Mouse (Mus musculus) heart, embryonic 14.5 days (tissue): ENCODE results near the gene Nod1. TPM values are rescaled to one million over a fixed set of nuclear protein-coding genes. Genes with fewer than 3 reads are reported as not detected.

Experiments
- ATAC-seq: fragments of 200-750 bp; cut with Nextera tagmentation; 2 replicates; pipeline ENCODE4 v1.8.0; 2017; ENCODE audit warnings: low read depth, moderate TSS enrichment; ENCODE audit not compliant: insufficient number of reproducible peaks, insufficient read depth, low FRiP score
- H3K27ac ChIP-seq, 2 experiments: fragments of 200-500 bp in 1 of 2; fragments of 300-500 bp in 1 of 2; sonication (generic) in 1 of 2; replicated peaks in 1 of 2; 2 replicates each; pipeline ENCODE4 v1.5.1; 2012 to 2014; ENCODE audit warnings: low read depth in 2 of 2, low read length in 2 of 2, control low read depth in 1 of 2, mild to moderate bottlenecking in 1 of 2, mixed read lengths in 1 of 2; ENCODE audit not compliant: control insufficient read depth in 1 of 2, insufficient read depth in 1 of 2
- H3K27me3 ChIP-seq: fragments of 300-500 bp; sonication (generic); 2 replicates; pipeline ENCODE4 v1.6.1; 2014; ENCODE audit warnings: mild to moderate bottlenecking, low read length, control low read depth; ENCODE audit not compliant: control insufficient read depth, insufficient read depth
- H3K36me3 ChIP-seq: fragments of 300-500 bp; sonication (generic); 2 replicates; pipeline ENCODE4 v1.6.1; 2014; ENCODE audit warnings: mild to moderate bottlenecking, control low read depth, low read length, mixed read lengths; ENCODE audit not compliant: control insufficient read depth, insufficient read depth
- H3K4me1 ChIP-seq, 2 experiments: fragments of 200-500 bp in 1 of 2; fragments of 300-500 bp in 1 of 2; sonication (generic) in 1 of 2; 2 replicates each; pipeline ENCODE4 v1.6.1; 2012 to 2014; ENCODE audit warnings: low read length in 2 of 2, control low read depth in 1 of 2, mixed read lengths in 1 of 2; ENCODE audit not compliant: control insufficient read depth in 2 of 2, insufficient read depth in 2 of 2
- H3K4me2 ChIP-seq: fragments of 300-500 bp; sonication (generic); 2 replicates; pipeline ENCODE4 v1.6.1; 2014; ENCODE audit warnings: mild to moderate bottlenecking, low read length
- H3K4me3 ChIP-seq, 2 experiments: fragments of 200-500 bp in 1 of 2; fragments of 300-500 bp in 1 of 2; sonication (generic) in 1 of 2; 2 replicates each; pipeline ENCODE4 v1.5.1; 2012 to 2014; ENCODE audit warnings: low read length in 2 of 2, mild to moderate bottlenecking in 2 of 2, control low read depth in 1 of 2, low read depth in 1 of 2, moderate library complexity in 1 of 2; ENCODE audit not compliant: control insufficient read depth in 1 of 2, insufficient read depth in 1 of 2
- H3K9ac ChIP-seq: fragments of 300-500 bp; sonication (generic); 2 replicates; pipeline ENCODE4 v1.6.1; 2014; ENCODE audit warnings: mild to moderate bottlenecking, low read length
- H3K9me3 ChIP-seq: fragments of 300-500 bp; sonication (generic); 2 replicates; pipeline ENCODE4 v1.6.1; 2016; ENCODE audit warnings: low read length, control low read depth; ENCODE audit not compliant: control insufficient read depth
- WGBS: fragments of 180-500 bp; shearing (Covaris S2); extraction: QIAGEN DNeasy Blood & Tissue Kit; methylation state at CpG from one replicate; pipeline ENCODE4 v1.1.7; 2014; 5-methylcytosine and 5-hydroxymethylcytosine counted together
- polyA plus RNA-seq: library from polyadenylated mRNA; unstranded; fragments of >200 nt; fragmentation: Nextera tagmentation; extraction: Ambion mirVana; gene quantifications from 2 replicates; pipeline ENCODE4 v1.2.1, GENCODE M21; 2014

Nod1 gene
- polyA plus RNA-seq, 1 experiment from 2014 or later, result 4.6 TPM

GRCm38 (mm10) chr6:55010330-55011091, 38.1 kb upstream of the Nod1 start:
- H3K27me3 ChIP-seq, result no peaks in the 10 kb centered on the region; the same call in 1 of the 2 replicates

GRCm38 (mm10) chr6:55009391-55010230, 37.2 kb upstream of the Nod1 start:
- Histone ChIP-seq H3K27me3 (no peaks in the 10 kb centered on the region; the same call in 1 of the 2 replicates), H3K36me3 (no peaks in the 10 kb centered on the region), H3K4me3 (no peak overlapping the region), H3K9ac (peak overlapping the region; percentile 54; the same call in 1 of the 2 replicates), H3K9me3 (peaks cover 3% of the 10 kb centered on the region; the same call in 1 of the 2 replicates), H3K27ac (peak overlapping the region; percentile 41 to 55; a peak in 2 of 4 replicates), H3K4me1 (0 out of 4 replicates have a peak, but pooled peaks cover 0 to 6% of the 10 kb centered on the region in 2 experiments), H3K4me2 (peak overlapping the region; percentile 56)
- 22% methylated on average over 16 of the region's 16 CpGs for WGBS
- ATAC-seq, result no peak

More at GRCm38 (mm10) chr6:55010330-55011091, 38.1 kb upstream of the Nod1 start:
- H3K4me3 ChIP-seq, result no peak overlapping the region
- no peak overlapping the region for H3K4me2 ChIP-seq
- no peak for ATAC-seq
- H3K27ac ChIP-seq, result no peak overlapping the region
- 59% methylated on average over 4 of the region's 4 CpGs for WGBS
- peaks cover 4% of the 10 kb centered on the region; the same call in 1 of the 2 replicates for H3K9me3 ChIP-seq
- 0 out of 4 replicates have a peak, but pooled peaks cover 0 to 6% of the 10 kb centered on the region in 2 experiments for H3K4me1 ChIP-seq
- no peak overlapping the region for H3K9ac ChIP-seq
- no peaks in the 10 kb centered on the region for H3K36me3 ChIP-seq

- 81% methylated on average over 8 of the region's 8 CpGs for WGBS
- 0 out of 4 replicates have a peak, but pooled peaks cover 0 to 6% of the 10 kb centered on the region in 2 experiments for H3K4me1 ChIP-seq
- no peaks in the 10 kb centered on the region for H3K36me3 ChIP-seq
- no peak overlapping the region for H3K4me3 ChIP-seq
- no peaks in the 10 kb centered on the region; the same call in 1 of the 2 replicates for H3K27me3 ChIP-seq
- no peak overlapping the region for H3K27ac ChIP-seq
- H3K9ac ChIP-seq, result no peak overlapping the region
- H3K4me2 ChIP-seq, result no peak overlapping the region
- H3K9me3 ChIP-seq, result no peaks in the 10 kb centered on the region
- no peak for ATAC-seq
These were observed 36.0 kb upstream of the Nod1 start for GRCm38 (mm10) chr6:55008401-55008800.

GRCm38 (mm10) chr6:55003559-55003958, 31.1 kb upstream of the Nod1 start:
- Histone ChIP-seq H3K4me3 (no peak overlapping the region), H3K4me2 (no peak overlapping the region), H3K9ac (no peak overlapping the region), H3K36me3 (no peaks in the 10 kb centered on the region), H3K27me3 (no peaks in the 10 kb centered on the region), H3K9me3 (no peaks in the 10 kb centered on the region), H3K4me1 (no peaks in the 10 kb centered on the region), H3K27ac (no peak overlapping the region)
- ATAC-seq, result no peak
- WGBS, result 50% methylated on average over 4 of the region's 4 CpGs

- Histone ChIP-seq H3K27ac (no peak overlapping the region), H3K9me3 (no peaks in the 10 kb centered on the region), H3K4me2 (no peak overlapping the region), H3K4me1 (no peaks in the 10 kb centered on the region), H3K9ac (no peak overlapping the region), H3K4me3 (no peak overlapping the region), H3K27me3 (no peaks in the 10 kb centered on the region), H3K36me3 (no peaks in the 10 kb centered on the region)
- no peak for ATAC-seq
- WGBS, result 68% methylated on average over 4 of the region's 4 CpGs
These were observed 30.0 kb upstream of the Nod1 start for GRCm38 (mm10) chr6:55002438-55002837.

GRCm38 (mm10) chr6:55001320-55001719, 28.9 kb upstream of the Nod1 start:
- Histone ChIP-seq H3K27me3 (no peaks in the 10 kb centered on the region), H3K36me3 (no peaks in the 10 kb centered on the region), H3K4me3 (no peak overlapping the region), H3K4me1 (no peaks in the 10 kb centered on the region), H3K9ac (no peak overlapping the region), H3K27ac (no peak overlapping the region), H3K4me2 (no peak overlapping the region), H3K9me3 (no peaks in the 10 kb centered on the region)
- WGBS, result 77% methylated on average over 4 of the region's 4 CpGs
- ATAC-seq, result no peak

GRCm38 (mm10) chr6:54997726-54998125, 25.3 kb upstream of the Nod1 start:
- no peaks in the 10 kb centered on the region for H3K27me3 ChIP-seq
- H3K4me1 ChIP-seq, result no peaks in the 10 kb centered on the region
- H3K27ac ChIP-seq, result no peak overlapping the region
- no peak for ATAC-seq
- H3K4me2 ChIP-seq, result no peak overlapping the region
- 77% methylated on average over 6 of the region's 6 CpGs for WGBS
- H3K9me3 ChIP-seq, result no peaks in the 10 kb centered on the region
- no peak overlapping the region for H3K9ac ChIP-seq
- no peaks in the 10 kb centered on the region for H3K36me3 ChIP-seq
- no peak overlapping the region for H3K4me3 ChIP-seq
